Mouse (Mus musculus): ENCODE results near the gene Krt9. TPM values are rescaled to one million over a fixed set of nuclear protein-coding genes. Genes with fewer than 3 reads are reported as not detected.
"Not testable (repeated sequence)": the region's sequence is repeated elsewhere in the genome, so short reads cannot be mapped to it uniquely, and the experiment has no call there.

Krt9 gene
- not detected in 2 replicates for polyA plus RNA-seq (2015; fragmentation: Nextera tagmentation; extraction: Ambion mirVana)

DNA sequence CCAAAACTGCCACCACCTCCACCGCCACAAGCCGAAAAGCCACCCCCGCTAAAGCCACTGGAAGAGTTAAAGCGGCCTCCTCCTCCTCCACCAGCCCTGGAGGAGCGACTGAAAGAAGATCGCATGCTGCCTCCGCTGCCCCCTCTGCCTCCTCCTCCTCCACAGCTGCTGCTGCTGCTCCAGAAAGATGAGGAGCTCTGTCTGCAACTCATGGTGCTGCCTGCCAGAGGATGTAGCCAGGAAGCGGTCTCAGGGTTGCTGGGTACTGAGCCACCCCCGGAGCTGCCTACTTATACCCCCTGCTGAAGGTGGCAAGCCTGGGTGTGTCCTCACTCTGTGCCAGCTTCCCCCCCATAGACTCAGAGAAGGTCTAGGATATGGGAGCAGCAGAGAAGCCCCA, at the start of gene Krt9:
Krt9 (minus strand) TSS at position 255 of the 400 bp plus-strand sequence.
- 54% methylated on average over 9 of the region's 9 CpGs for WGBS
- no peak within 1 kb of the TSS for H3K4me2 ChIP-seq
- no peaks in the 10 kb centered on the region for H3K9me3 ChIP-seq
- no peaks in the 10 kb centered on the region for H3K27me3 ChIP-seq
- H3K27ac ChIP-seq (replicated peaks) = no peak within 1 kb of the TSS
- no peaks in the 10 kb centered on the region for H3K36me3 ChIP-seq
- H3K9ac ChIP-seq = 0 out of 2 replicates have a peak within 1 kb of the TSS, but pooled peaks have one; percentile 12
- no peak within 1 kb of the TSS for H3K4me3 ChIP-seq
- H3K4me1 ChIP-seq (replicated peaks) = peaks cover 9% of the 10 kb centered on the region
- ATAC-seq (ENCODE audit: low read depth) = no peak

GRCm38 (mm10) chr11:100240272-100240671, 47.2 kb upstream of the Krt9 start:
- 85% methylated on average over 4 of the region's 4 CpGs for WGBS
- H3K27ac ChIP-seq (replicated peaks); H3K36me3 ChIP-seq; H3K27me3 ChIP-seq; H3K9ac ChIP-seq; H3K9me3 ChIP-seq; H3K4me3 ChIP-seq; H3K4me1 ChIP-seq (replicated peaks); H3K4me2 ChIP-seq; ATAC-seq (ENCODE audit: low read depth): not testable (repeated sequence)

- H3K4me3 ChIP-seq = no peak overlapping the region
- H3K27ac ChIP-seq (replicated peaks) = no peak overlapping the region
- 30% methylated on average over 8 of the region's 8 CpGs for WGBS
- no peak overlapping the region for H3K4me2 ChIP-seq
- no peaks in the 10 kb centered on the region for H3K4me1 ChIP-seq (replicated peaks)
- H3K27me3 ChIP-seq = no peaks in the 10 kb centered on the region
- no peak for ATAC-seq (ENCODE audit: low read depth)
- no peaks in the 10 kb centered on the region for H3K36me3 ChIP-seq
- peaks cover 12% of the 10 kb centered on the region for H3K9me3 ChIP-seq
- no peak overlapping the region for H3K9ac ChIP-seq
These were observed 28.7 kb upstream of the Krt9 start for GRCm38 (mm10) chr11:100221741-100222140.

DNA sequence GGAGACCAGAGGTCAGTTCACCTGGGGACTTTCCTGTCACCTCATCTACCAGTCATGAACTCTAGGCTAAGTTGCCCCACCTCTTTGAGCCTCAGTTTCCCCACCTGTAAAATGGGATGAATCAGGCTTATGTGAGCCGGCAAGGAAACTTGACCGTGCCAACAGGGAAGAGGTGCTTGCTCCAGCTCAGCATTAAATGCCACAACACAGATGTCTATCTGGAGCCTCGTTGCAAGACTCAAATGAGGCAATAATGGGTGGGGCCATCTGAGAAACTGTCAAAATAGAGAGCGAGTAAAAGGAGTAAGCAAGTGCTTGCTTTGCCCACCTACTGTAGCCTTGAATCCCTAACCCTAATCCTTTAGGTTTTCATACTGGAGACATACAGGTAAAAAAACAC, 26.3 kb upstream of the Krt9 start:
- no peak overlapping the region for H3K4me3 ChIP-seq
- H3K9me3 ChIP-seq = no peaks in the 10 kb centered on the region
- no peaks in the 10 kb centered on the region for H3K27me3 ChIP-seq
- 87% methylated on average over 4 of the region's 4 CpGs for WGBS
- H3K27ac ChIP-seq (replicated peaks) = no peak overlapping the region
- ATAC-seq (ENCODE audit: low read depth) = no peak
- H3K4me1 ChIP-seq (replicated peaks) = no peaks in the 10 kb centered on the region
- no peak overlapping the region for H3K4me2 ChIP-seq
- H3K9ac ChIP-seq = no peak overlapping the region
- H3K36me3 ChIP-seq = no peaks in the 10 kb centered on the region

DNA sequence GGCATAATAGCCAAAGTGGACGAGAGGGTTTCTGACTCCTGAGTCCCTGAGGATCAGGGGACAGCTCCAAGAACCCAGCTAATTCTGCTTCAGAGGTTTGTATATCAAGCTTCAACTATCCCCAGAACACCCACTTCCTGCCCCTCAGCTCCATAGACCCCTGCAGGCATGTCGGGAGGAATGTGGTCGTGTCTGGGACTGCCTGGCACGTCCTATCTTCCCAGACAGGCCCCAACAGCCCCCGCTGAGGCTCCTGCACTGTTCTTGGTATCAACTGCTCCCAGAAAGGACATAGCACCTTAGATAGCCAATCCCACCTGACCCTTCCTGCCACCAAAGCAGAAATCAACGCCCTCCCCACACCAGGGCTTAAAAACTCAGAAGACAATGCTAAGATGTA, 15.5 kb upstream of the Krt9 start:
- 70% methylated on average over 6 of the region's 6 CpGs for WGBS
- Histone ChIP-seq H3K4me2 (no peak overlapping the region), H3K4me3 (no peak overlapping the region), H3K4me1 (replicated peaks) (no peaks in the 10 kb centered on the region), H3K36me3 (no peaks in the 10 kb centered on the region), H3K9me3 (no peaks in the 10 kb centered on the region), H3K27me3 (no peaks in the 10 kb centered on the region), H3K9ac (no peak overlapping the region), H3K27ac (replicated peaks) (no peak overlapping the region)
- ATAC-seq (ENCODE audit: low read depth) = no peak

DNA sequence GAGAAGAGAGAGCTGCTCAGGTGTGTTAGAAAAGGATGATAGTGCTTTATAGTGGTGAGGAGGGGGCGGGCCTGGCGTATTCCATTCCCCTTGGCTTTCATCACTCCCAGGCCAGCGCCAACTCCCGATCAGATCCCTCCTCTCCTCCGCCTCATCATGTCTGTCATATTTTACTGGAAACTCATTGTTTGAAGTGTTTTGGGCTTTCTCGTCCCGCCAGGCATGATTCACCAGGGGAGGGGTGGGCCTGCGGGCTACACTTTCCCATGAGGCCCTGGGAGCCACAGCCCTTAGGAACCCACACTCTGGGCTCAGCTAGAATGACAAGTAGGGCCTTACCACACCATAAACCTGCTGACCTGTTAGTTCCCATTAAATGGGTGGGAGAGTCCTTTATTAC, 14.5 kb upstream of the Krt9 start, which contains the start of gene Krt14:
Krt14 (minus strand) TSS at position 51 of the 400 bp plus-strand sequence.
- WGBS = 96% methylated on average over 8 of the region's 8 CpGs
- H3K36me3 ChIP-seq = no peaks in the 10 kb centered on the region
- H3K27me3 ChIP-seq = no peaks in the 10 kb centered on the region
- H3K27ac ChIP-seq (replicated peaks) = no peak within 1 kb of the TSS
- ATAC-seq (ENCODE audit: low read depth) = no peak
- no peaks in the 10 kb centered on the region for H3K9me3 ChIP-seq
- no peaks in the 10 kb centered on the region for H3K4me1 ChIP-seq (replicated peaks)
- H3K9ac ChIP-seq = no peak within 1 kb of the TSS
- no peak within 1 kb of the TSS for H3K4me2 ChIP-seq
- no peak within 1 kb of the TSS for H3K4me3 ChIP-seq

GRCm38 (mm10) chr11:100203448-100203847, 10.4 kb upstream of the Krt9 start:
- no peak overlapping the region for H3K9ac ChIP-seq
- 21% methylated on average over 6 of the region's 6 CpGs for WGBS
- ATAC-seq (ENCODE audit: low read depth) = no peak
- no peaks in the 10 kb centered on the region for H3K9me3 ChIP-seq
- no peaks in the 10 kb centered on the region for H3K4me1 ChIP-seq (replicated peaks)
- no peak overlapping the region for H3K27ac ChIP-seq (replicated peaks)
- H3K4me2 ChIP-seq = no peak overlapping the region
- no peak overlapping the region for H3K4me3 ChIP-seq
- no peaks in the 10 kb centered on the region for H3K36me3 ChIP-seq
- H3K27me3 ChIP-seq = no peaks in the 10 kb centered on the region

- Histone ChIP-seq H3K27ac (replicated peaks) (no peak overlapping the region), H3K4me2 (no peak overlapping the region), H3K4me3 (no peak overlapping the region), H3K27me3 (no peaks in the 10 kb centered on the region), H3K4me1 (replicated peaks) (no peaks in the 10 kb centered on the region), H3K36me3 (no peaks in the 10 kb centered on the region), H3K9ac (no peak overlapping the region), H3K9me3 (no peaks in the 10 kb centered on the region)
- 83% methylated on average over 4 of the region's 4 CpGs for WGBS
- ATAC-seq (ENCODE audit: low read depth) = no peak
These were observed 9.9 kb upstream of the Krt9 start for GRCm38 (mm10) chr11:100202906-100203305.

GRCm38 (mm10) chr11:100200104-100200820, 7.2 kb upstream of the Krt9 start:
- 46% methylated on average over 8 of the region's 8 CpGs for WGBS
- Histone ChIP-seq H3K4me2 (no peak overlapping the region), H3K9ac (no peak overlapping the region), H3K9me3 (no peaks in the 10 kb centered on the region), H3K27ac (replicated peaks) (no peak overlapping the region), H3K36me3 (no peaks in the 10 kb centered on the region), H3K4me3 (no peak overlapping the region), H3K27me3 (no peaks in the 10 kb centered on the region), H3K4me1 (replicated peaks) (no peaks in the 10 kb centered on the region)
- ATAC-seq (ENCODE audit: low read depth) = no peak

DNA sequence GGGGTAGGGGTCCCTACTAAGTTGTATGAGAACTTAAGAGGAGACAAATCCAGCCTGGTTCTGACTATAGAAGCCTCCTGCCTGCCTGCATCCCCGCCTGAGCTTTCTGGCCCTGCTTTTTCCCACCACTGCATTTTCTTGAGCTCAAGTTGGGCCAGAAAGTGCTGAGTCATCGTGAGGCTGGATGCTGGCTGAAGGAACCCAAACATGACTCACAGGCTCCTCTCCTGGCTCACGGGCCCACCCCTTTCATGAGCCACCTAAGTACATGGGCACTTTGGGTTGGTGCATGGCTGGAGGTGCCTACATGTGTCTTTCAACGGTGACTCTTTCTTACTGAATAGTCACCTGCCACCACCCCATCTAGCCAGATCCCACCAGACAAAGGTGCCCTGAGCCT, 5.6 kb upstream of the Krt9 start:
- Histone ChIP-seq H3K36me3 (no peaks in the 10 kb centered on the region), H3K4me3 (no peak overlapping the region), H3K4me1 (replicated peaks) (0 out of 2 replicates have a peak, but pooled peaks cover under 1% of the 10 kb centered on the region), H3K9me3 (no peaks in the 10 kb centered on the region), H3K27ac (replicated peaks) (no peak overlapping the region), H3K27me3 (no peaks in the 10 kb centered on the region), H3K9ac (no peak overlapping the region), H3K4me2 (no peak overlapping the region)
- ATAC-seq (ENCODE audit: low read depth) = no peak
- 79% methylated on average over 4 of the region's 4 CpGs for WGBS

DNA sequence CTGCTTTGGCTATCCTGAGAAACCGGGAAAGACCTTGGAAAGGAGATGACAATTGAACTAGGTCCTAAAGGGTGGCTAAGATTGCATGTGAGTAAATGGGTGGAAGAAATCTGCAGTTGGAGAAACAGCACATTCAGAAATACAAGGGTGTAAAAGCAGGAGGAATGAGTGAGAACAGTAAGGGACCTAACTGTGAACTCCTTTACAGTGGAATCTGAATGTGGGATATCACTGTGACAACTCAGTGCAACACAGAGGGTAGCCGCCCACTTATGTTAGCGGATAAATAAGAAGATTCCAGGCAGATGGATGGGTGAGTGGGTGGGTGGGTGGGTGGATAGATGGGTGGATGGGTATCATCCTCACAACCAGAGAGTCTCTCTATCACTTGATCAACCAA, 1.2 kb downstream of the Krt9 start:
- 92% methylated on average over 3 of the region's 3 CpGs for WGBS
- Histone ChIP-seq H3K4me1 (replicated peaks) (peaks cover 9% of the 10 kb centered on the region), H3K27me3 (no peaks in the 10 kb centered on the region), H3K9me3 (no peaks in the 10 kb centered on the region), H3K9ac (no peak overlapping the region), H3K4me2 (no peak overlapping the region), H3K4me3 (no peak overlapping the region), H3K36me3 (no peaks in the 10 kb centered on the region), H3K27ac (replicated peaks) (no peak overlapping the region)
- no peak for ATAC-seq (ENCODE audit: low read depth)

GRCm38 (mm10) chr11:100186736-100187135, 6.3 kb downstream of the Krt9 start:
- no peaks in the 10 kb centered on the region for H3K4me1 ChIP-seq (replicated peaks)
- no peak overlapping the region for H3K4me2 ChIP-seq
- no peak overlapping the region for H3K27ac ChIP-seq (replicated peaks)
- no peak overlapping the region for H3K4me3 ChIP-seq
- ATAC-seq (ENCODE audit: low read depth) = no peak
- H3K27me3 ChIP-seq = no peaks in the 10 kb centered on the region
- no peaks in the 10 kb centered on the region for H3K9me3 ChIP-seq
- H3K9ac ChIP-seq = no peak overlapping the region
- 89% methylated on average over 8 of the region's 8 CpGs for WGBS
- no peaks in the 10 kb centered on the region for H3K36me3 ChIP-seq

- H3K4me1 ChIP-seq (replicated peaks) = no peaks in the 10 kb centered on the region
These were observed 11.3 kb downstream of the Krt9 start for GRCm38 (mm10) chr11:100181725-100182124.

More at GRCm38 (mm10) chr11:100181725-100182124, 11.3 kb downstream of the Krt9 start:
- Histone ChIP-seq H3K4me3 (no peak overlapping the region), H3K27me3 (no peaks in the 10 kb centered on the region), H3K4me2 (no peak overlapping the region), H3K9ac (no peak overlapping the region), H3K9me3 (no peaks in the 10 kb centered on the region), H3K36me3 (no peaks in the 10 kb centered on the region), H3K27ac (replicated peaks) (no peak overlapping the region)
- WGBS = 78% methylated on average over 7 of the region's 7 CpGs
- ATAC-seq (ENCODE audit: low read depth) = no peak
